Mouse (Mus musculus) ES-E14 (cell line): ENCODE results near the gene Haspin. TPM values are rescaled to one million over a fixed set of nuclear protein-coding genes. Genes with fewer than 3 reads are reported as not detected.

Experiments
- DNase-seq: peaks from one replicate; pipeline ENCODE4 v3.0.0-alpha.2; 2013; ENCODE audit warnings: low read depth, low spot score
- H3K27ac ChIP-seq: 2 replicates; pipeline ENCODE4 v1.5.1; 2012; ENCODE audit warnings: low read depth, mild to moderate bottlenecking, low read length, moderate library complexity, mixed read lengths; ENCODE audit not compliant: poor library complexity, insufficient read depth, severe bottlenecking
- H3K36me3 ChIP-seq: 2 replicates; pipeline ENCODE4 v1.6.1; 2012; ENCODE audit warnings: mild to moderate bottlenecking, low read length, moderate library complexity, mixed read lengths; ENCODE audit not compliant: control insufficient read depth, poor library complexity, insufficient read depth, severe bottlenecking
- H3K4me1 ChIP-seq, 2 experiments: fragments of 150-350 bp in 1 of 2; sonication (generic) in 1 of 2; 2 replicates each; pipeline ENCODE4 v1.6.1; 2012; ENCODE audit warnings: low read length in 2 of 2, mild to moderate bottlenecking in 1 of 2, mixed read lengths in 1 of 2; ENCODE audit not compliant: control insufficient read depth in 2 of 2, insufficient read depth in 2 of 2, poor library complexity in 1 of 2
- H3K4me3 ChIP-seq, 2 experiments: fragments of 150-350 bp in 1 of 2; sonication (generic) in 1 of 2; 2 replicates each; pipeline ENCODE4 v1.5.1; 2012; ENCODE audit warnings: low read length in 2 of 2, low read depth in 1 of 2, mild to moderate bottlenecking in 1 of 2, mixed read lengths in 1 of 2; ENCODE audit not compliant: insufficient read depth in 1 of 2, poor library complexity in 1 of 2, severe bottlenecking in 1 of 2
- H3K9ac ChIP-seq: 2 replicates; pipeline ENCODE4 v1.6.1; 2012; ENCODE audit warnings: low read depth, mild to moderate bottlenecking, low read length, mixed read lengths; ENCODE audit not compliant: poor library complexity, insufficient read depth, severe bottlenecking
- H3K9me3 ChIP-seq: fragments of 150-350 bp; sonication (generic); 2 replicates; pipeline ENCODE4 v1.6.1; 2012; ENCODE audit warnings: low read depth, mild to moderate bottlenecking, low read length; ENCODE audit not compliant: control insufficient read depth, insufficient read depth
- CHD2 ChIP-seq: IDR thresholded peaks from 2 replicates; pipeline ENCODE4 v1.6.1; 2014; ENCODE audit warnings: mild to moderate bottlenecking, low read depth, low read length, inconsistent platforms
- HCFC1 ChIP-seq: IDR thresholded peaks from 2 replicates; pipeline ENCODE4 v1.6.1; 2012; ENCODE audit warnings: low read length, inconsistent platforms, borderline replicate concordance; ENCODE audit not compliant: insufficient read depth
- MAFK ChIP-seq: IDR thresholded peaks from 2 replicates; pipeline ENCODE4 v1.6.1; 2014; ENCODE audit warnings: mild to moderate bottlenecking, low read depth, low read length, inconsistent platforms; ENCODE audit not compliant: insufficient read depth
- ZC3H11A ChIP-seq: IDR thresholded peaks from 2 replicates; pipeline ENCODE4 v1.6.1; 2012; ENCODE audit warnings: low read depth, mild to moderate bottlenecking, inconsistent platforms, low read length, borderline replicate concordance
- ZNF384 ChIP-seq: IDR thresholded peaks from 2 replicates; pipeline ENCODE4 v1.6.1; 2012; ENCODE audit warnings: low read depth, low read length, inconsistent platforms
- in situ Hi-C, 2 experiments: fragments of 600-800 bp; cut with MboI; formaldehyde crosslinking; loops; one replicate each; pipeline ENCODE4 v1.15.1; 2025; ENCODE audit warnings: low sequenced_read_pairs in 2 of 2, inconsistent platforms in 1 of 2; ENCODE audit not compliant: unreplicated experiment in 2 of 2
- total RNA-seq: library from RNA; depleted of rRNA; stranded (reverse); fragments of 300-350 nt; gene quantifications from 2 replicates; pipeline ENCODE4 v1.2.3, GENCODE M21; 2012; rRNA removed

Gene Haspin
- total RNA-seq, 1 experiment: 25.5 TPM

- Histone ChIP-seq H3K9ac (no peak within 1 kb of the TSS), H3K36me3 (no peaks in the 10 kb centered on the region), H3K27ac (no peak within 1 kb of the TSS), H3K4me3 (no peak within 1 kb of the TSS), H3K4me1 (no peaks in the 10 kb centered on the region), H3K9me3 (no peaks in the 10 kb centered on the region)
- no peak for DNase-seq
- TF ChIP-seq ZC3H11A (no peak), CHD2 (no peak), MAFK (no peak), HCFC1 (no peak)
- in situ Hi-C loops: no loop called here
Observed at GRCm38 (mm10) chr11:73090283-73090682, 47.8 kb downstream of the Haspin start, which contains the start of gene Itgae. TSS of gene Itgae (plus strand) at chr11:73090583.

- H3K4me1 ChIP-seq: no peaks in the 10 kb centered on the region
- no peak overlapping the region for H3K9ac ChIP-seq
- no peak overlapping the region for H3K27ac ChIP-seq
- no peak for DNase-seq
- no peaks in the 10 kb centered on the region for H3K36me3 ChIP-seq
- in situ Hi-C loops: no loop called here
- no peaks in the 10 kb centered on the region for H3K9me3 ChIP-seq
- TF ChIP-seq ZNF384: no peak
- TF ChIP-seq ZC3H11A: no peak
- no peak for TF ChIP-seq MAFK
- no peak for TF ChIP-seq HCFC1
- TF ChIP-seq CHD2: no peak
- H3K4me3 ChIP-seq: no peak overlapping the region
Observed at GRCm38 (mm10) chr11:73087700-73088480, 50.2 kb downstream of the Haspin start.

Other genes with a start within 250 kb of the Haspin start
- gene Atp2a3, start 177.1 kb downstream of the Haspin start, total RNA-seq: 10.7 and 17.4 TPM in 2 replicates
- 0.36 and 0.69 TPM in 2 replicates for gene P2rx1, start 139.2 kb downstream of the Haspin start, total RNA-seq
- gene Camkk1, start 119.3 kb downstream of the Haspin start, total RNA-seq: 4.3 and 4.5 TPM in 2 replicates
- 9.6 and 10.4 TPM in 2 replicates for gene Ncbp3, start 90.5 kb downstream of the Haspin start, total RNA-seq
- 0.45 and 0.85 TPM in 2 replicates for gene Itgae, start 47.7 kb downstream of the Haspin start, total RNA-seq
- 1.7 and 1.9 TPM in 2 replicates for gene P2rx5, start 22.1 kb upstream of the Haspin start, total RNA-seq
- gene Emc6, start 38.7 kb upstream of the Haspin start, total RNA-seq: 80.7 and 95.4 TPM in 2 replicates
- 18.4 and 55.0 TPM in 2 replicates for gene Tax1bp3, start 38.8 kb upstream of the Haspin start, total RNA-seq
- gene Ctns, start 60.7 kb upstream of the Haspin start, total RNA-seq: 15.8 and 22.1 TPM in 2 replicates
- gene Shpk, start 61.2 kb upstream of the Haspin start, total RNA-seq: 1.3 and 2.3 TPM in 2 replicates
- gene Trpv1, start 96.0 kb upstream of the Haspin start, total RNA-seq: 0.16 and 0.22 TPM in 2 replicates
- gene Trpv3, start 129.1 kb upstream of the Haspin start, total RNA-seq: 0.16 and 0.54 TPM in 2 replicates
- 2.2 and 4.1 TPM in 2 replicates for gene Aspa, start 191.3 kb upstream of the Haspin start, total RNA-seq
- 0.13 TPM in 1 of 2 replicates, not detected in the other for gene Gm49340, start 191.4 kb upstream of the Haspin start, total RNA-seq
- gene Spata22, start 191.4 kb upstream of the Haspin start, total RNA-seq: 0.74 and 3.3 TPM in 2 replicates
- 0.31 TPM in 1 of 2 replicates, not detected in the other for gene Olfr20, start 212.5 kb upstream of the Haspin start, total RNA-seq
- gene Olfr376, start 233.0 kb upstream of the Haspin start, total RNA-seq: 1.1 and 1.6 TPM in 2 replicates